Mouse (Mus musculus): ENCODE data around the gene Gadd45b. TPM values are rescaled to one million over a fixed set of nuclear protein-coding genes. Genes with fewer than 3 reads are reported as not detected.

Gene Gadd45b
- total and polyA plus RNA-seq, 3 experiments, result 10.1 to 13.3 TPM; not detected in 1

GRCm38 (mm10) chr10:80981564-80982112 is 51.8 kb downstream of the Gadd45b start:
- Histone ChIP-seq H3K27ac (ENCODE audit: control insufficient read depth, low read depth, low read length) (no peak overlapping the region), H3K9me3 (replicated peaks; ENCODE audit: insufficient read depth, low read length) (no peaks in the 10 kb centered on the region), H3K4me1 (ENCODE audit: control insufficient read depth in 1 of 2, insufficient read depth in 2 of 2, low read length in 2 of 2) (no peaks in the 10 kb centered on the region), H3K36me3 (ENCODE audit: control insufficient read depth in 1 of 2, insufficient read depth in 2 of 2, low read length in 2 of 2) (no peaks in the 10 kb centered on the region), H3K79me2 (ENCODE audit: control insufficient read depth, insufficient read depth, low read length, poor library complexity) (no peaks in the 10 kb centered on the region), H3K4me3 (ENCODE audit: control insufficient read depth in 1 of 2, insufficient read depth in 1 of 2, low read depth in 2 of 2, low read length in 2 of 2) (no peak overlapping the region), H3K9ac (ENCODE audit: control insufficient read depth, low read depth, low read length, poor library complexity, severe bottlenecking) (no peak overlapping the region), H3K27me3 (ENCODE audit: control insufficient read depth in 1 of 2, insufficient read depth in 2 of 2, low read length in 2 of 2) (no peaks in the 10 kb centered on the region)
- TF ChIP-seq CTCF (IDR thresholded peaks at IDR 0.05 in 2 of 3, conservative IDR thresholded peaks at IDR 0.05 in 1 of 3; ENCODE audit: control insufficient read depth in 1 of 3, insufficient read depth in 1 of 3, low read depth in 2 of 3, low read length in 3 of 3, poor library complexity in 1 of 3, severe bottlenecking in 1 of 3), result peak in 1 of 3 experiments; percentile 3; a peak in 1 of 6 replicates
- no peak for TF ChIP-seq KAT2A (conservative IDR thresholded peaks at IDR 0.05; ENCODE audit: low read depth, low read length)
- no peak for DNase-seq (ENCODE audit: low read depth, low spot score)

Other genes with a start within 250 kb of the Gadd45b start
- 38.3 and 38.7 TPM in 2 replicates for gene Mob3a, start 228.1 kb upstream of the Gadd45b start, total RNA-seq (2012; rRNA removed)
- 10 to 100 TPM in 1 of 2 experiments, not detected in 1; 63.4 TPM for gene Mob3a, start 228.1 kb upstream of the Gadd45b start, polyA plus RNA-seq (2012; ENCODE audit: insufficient read depth in 1 of 2, insufficient read length in 2 of 2, low read depth in 1 of 2, low replicate concordance in 2 of 2, missing spikeins in 1 of 2)
- 1.0 and 1.5 TPM in 2 replicates for gene Izumo4, start 227.9 kb upstream of the Gadd45b start, total RNA-seq (2012; rRNA removed)
- 1 to 10 TPM in 1 of 2 experiments, not detected in 1; 3.8 TPM for gene Izumo4, start 227.9 kb upstream of the Gadd45b start, polyA plus RNA-seq (2012; ENCODE audit: insufficient read depth in 1 of 2, insufficient read length in 2 of 2, low read depth in 1 of 2, low replicate concordance in 2 of 2, missing spikeins in 1 of 2)
- 29.6 and 32.7 TPM in 2 replicates for gene Ap3d1, start 187.8 kb upstream of the Gadd45b start, total RNA-seq (2012; rRNA removed)
- 100 to 1,000 TPM in 1 of 2 experiments, 10 to 100 TPM in 1; 54.5 to 260 TPM for gene Ap3d1, start 187.8 kb upstream of the Gadd45b start, polyA plus RNA-seq (2012; ENCODE audit: insufficient read depth in 1 of 2, insufficient read length in 2 of 2, low read depth in 1 of 2, low replicate concordance in 2 of 2, missing spikeins in 1 of 2)
- 14.7 and 15.0 TPM in 2 replicates for gene Dot1l, start 174.9 kb upstream of the Gadd45b start, total RNA-seq (2012; rRNA removed)
- gene Dot1l, start 174.9 kb upstream of the Gadd45b start, polyA plus RNA-seq (2012; ENCODE audit: insufficient read depth in 1 of 2, insufficient read length in 2 of 2, low read depth in 1 of 2, low replicate concordance in 2 of 2, missing spikeins in 1 of 2), result 10 to 100 TPM in 1 of 2 experiments, not detected in 1; 70.6 TPM
- gene Sf3a2, start 131.9 kb upstream of the Gadd45b start, total RNA-seq (2012; rRNA removed), result 50.4 and 52.0 TPM in 2 replicates
- 100 to 1,000 TPM in 1 of 2 experiments, not detected in 1; 210 TPM for gene Sf3a2, start 131.9 kb upstream of the Gadd45b start, polyA plus RNA-seq (2012; ENCODE audit: insufficient read depth in 1 of 2, insufficient read length in 2 of 2, low read depth in 1 of 2, low replicate concordance in 2 of 2, missing spikeins in 1 of 2)
- 79.8 and 86.9 TPM in 2 replicates for gene Plekhj1, start 131.4 kb upstream of the Gadd45b start, total RNA-seq (2012; rRNA removed)
- gene Plekhj1, start 131.4 kb upstream of the Gadd45b start, polyA plus RNA-seq (2012; ENCODE audit: insufficient read depth in 1 of 2, insufficient read length in 2 of 2, low read depth in 1 of 2, low replicate concordance in 2 of 2, missing spikeins in 1 of 2), result 100 to 1,000 TPM in 1 of 2 experiments, not detected in 1; 217 TPM
- 0.42 and 0.59 TPM in 2 replicates for gene Amh, start 124.8 kb upstream of the Gadd45b start, total RNA-seq (2012; rRNA removed)
- gene Amh, start 124.8 kb upstream of the Gadd45b start, polyA plus RNA-seq (2012; ENCODE audit: insufficient read depth in 1 of 2, insufficient read length in 2 of 2, low read depth in 1 of 2, low replicate concordance in 2 of 2, missing spikeins in 1 of 2), result 1 to 10 TPM in 1 of 2 experiments, not detected in 1; 1.1 TPM
- gene Jsrp1, start 116.6 kb upstream of the Gadd45b start, total RNA-seq (2012; rRNA removed), result not detected in 2 replicates
- gene Jsrp1, start 116.6 kb upstream of the Gadd45b start, polyA plus RNA-seq (2012; ENCODE audit: insufficient read depth in 1 of 2, insufficient read length in 2 of 2, low read depth in 1 of 2, low replicate concordance in 2 of 2, missing spikeins in 1 of 2), result under 1 TPM in 1 of 2 experiments, not detected in 1; 0.39 TPM
- gene Oaz1, start 103.4 kb upstream of the Gadd45b start, total RNA-seq (2012; rRNA removed), result 983 and 1,061 TPM in 2 replicates
- 1,000 to 10,000 TPM in 1 of 2 experiments, not detected in 1; 1,528 TPM for gene Oaz1, start 103.4 kb upstream of the Gadd45b start, polyA plus RNA-seq (2012; ENCODE audit: insufficient read depth in 1 of 2, insufficient read length in 2 of 2, low read depth in 1 of 2, low replicate concordance in 2 of 2, missing spikeins in 1 of 2)
- not detected in 2 replicates for gene Lingo3, start 86.0 kb upstream of the Gadd45b start, total RNA-seq (2012; rRNA removed)
- not detected for gene Lingo3, start 86.0 kb upstream of the Gadd45b start, polyA plus RNA-seq (2012; ENCODE audit: insufficient read depth in 1 of 2, insufficient read length in 2 of 2, low read depth in 1 of 2, low replicate concordance in 2 of 2, missing spikeins in 1 of 2)
- 616 and 637 TPM in 2 replicates for gene Lsm7, start 74.9 kb upstream of the Gadd45b start, total RNA-seq (2012; rRNA removed)
- 100 to 1,000 TPM in 1 of 2 experiments, not detected in 1; 246 TPM for gene Lsm7, start 74.9 kb upstream of the Gadd45b start, polyA plus RNA-seq (2012; ENCODE audit: insufficient read depth in 1 of 2, insufficient read length in 2 of 2, low read depth in 1 of 2, low replicate concordance in 2 of 2, missing spikeins in 1 of 2)
- 38.6 and 52.0 TPM in 2 replicates for gene Sppl2b, start 74.8 kb upstream of the Gadd45b start, total RNA-seq (2012; rRNA removed)
- gene Sppl2b, start 74.8 kb upstream of the Gadd45b start, polyA plus RNA-seq (2012; ENCODE audit: insufficient read depth in 1 of 2, insufficient read length in 2 of 2, low read depth in 1 of 2, low replicate concordance in 2 of 2, missing spikeins in 1 of 2), result 10 to 100 TPM in 1 of 2 experiments, not detected in 1; 65.9 TPM
- 0.07 and 0.15 TPM in 2 replicates for gene Tmprss9, start 58.2 kb upstream of the Gadd45b start, total RNA-seq (2012; rRNA removed)
- under 1 TPM in 1 of 2 experiments, not detected in 1; 0.25 TPM for gene Tmprss9, start 58.2 kb upstream of the Gadd45b start, polyA plus RNA-seq (2012; ENCODE audit: insufficient read depth in 1 of 2, insufficient read length in 2 of 2, low read depth in 1 of 2, low replicate concordance in 2 of 2, missing spikeins in 1 of 2)
- 349 and 366 TPM in 2 replicates for gene Timm13, start 29.1 kb upstream of the Gadd45b start, total RNA-seq (2012; rRNA removed)
- gene Timm13, start 29.1 kb upstream of the Gadd45b start, polyA plus RNA-seq (2012; ENCODE audit: insufficient read depth in 1 of 2, insufficient read length in 2 of 2, low read depth in 1 of 2, low replicate concordance in 2 of 2, missing spikeins in 1 of 2), result 100 to 1,000 TPM; 329 to 645 TPM
- 28.4 and 32.8 TPM in 2 replicates for gene Lmnb2, start 11.8 kb upstream of the Gadd45b start, total RNA-seq (2012; rRNA removed)
- gene Lmnb2, start 11.8 kb upstream of the Gadd45b start, polyA plus RNA-seq (2012; ENCODE audit: insufficient read depth in 1 of 2, insufficient read length in 2 of 2, low read depth in 1 of 2, low replicate concordance in 2 of 2, missing spikeins in 1 of 2), result 10 to 100 TPM in 1 of 2 experiments, not detected in 1; 29.9 TPM
- gene Gng7, start 84.9 kb downstream of the Gadd45b start, total RNA-seq (2012; rRNA removed), result 0.92 and 1.3 TPM in 2 replicates
- 1 to 10 TPM in 1 of 2 experiments, not detected in 1; 6.2 TPM for gene Gng7, start 84.9 kb downstream of the Gadd45b start, polyA plus RNA-seq (2012; ENCODE audit: insufficient read depth in 1 of 2, insufficient read length in 2 of 2, low read depth in 1 of 2, low replicate concordance in 2 of 2, missing spikeins in 1 of 2)
- gene Diras1, start 95.6 kb downstream of the Gadd45b start, total RNA-seq (2012; rRNA removed), result not detected in 2 replicates
- gene Diras1, start 95.6 kb downstream of the Gadd45b start, polyA plus RNA-seq (2012; ENCODE audit: insufficient read depth in 1 of 2, insufficient read length in 2 of 2, low read depth in 1 of 2, low replicate concordance in 2 of 2, missing spikeins in 1 of 2), result under 1 TPM in 1 of 2 experiments, not detected in 1; 0.04 TPM
- gene Slc39a3, start 107.4 kb downstream of the Gadd45b start, total RNA-seq (2012; rRNA removed), result 14.8 and 19.5 TPM in 2 replicates
- 10 to 100 TPM in 1 of 2 experiments, not detected in 1; 15.6 TPM for gene Slc39a3, start 107.4 kb downstream of the Gadd45b start, polyA plus RNA-seq (2012; ENCODE audit: insufficient read depth in 1 of 2, insufficient read length in 2 of 2, low read depth in 1 of 2, low replicate concordance in 2 of 2, missing spikeins in 1 of 2)
- gene Sgta, start 130.1 kb downstream of the Gadd45b start, total RNA-seq (2012; rRNA removed), result 100 and 101 TPM in 2 replicates
- 1,000 to 10,000 TPM in 1 of 2 experiments, 100 to 1,000 TPM in 1; 152 to 1,019 TPM for gene Sgta, start 130.1 kb downstream of the Gadd45b start, polyA plus RNA-seq (2012; ENCODE audit: insufficient read depth in 1 of 2, insufficient read length in 2 of 2, low read depth in 1 of 2, low replicate concordance in 2 of 2, missing spikeins in 1 of 2)
- gene Thop1, start 140.0 kb downstream of the Gadd45b start, total RNA-seq (2012; rRNA removed), result 121 and 126 TPM in 2 replicates
- 100 to 1,000 TPM in 1 of 2 experiments, 10 to 100 TPM in 1; 75.7 to 113 TPM for gene Thop1, start 140.0 kb downstream of the Gadd45b start, polyA plus RNA-seq (2012; ENCODE audit: insufficient read depth in 1 of 2, insufficient read length in 2 of 2, low read depth in 1 of 2, low replicate concordance in 2 of 2, missing spikeins in 1 of 2)
- gene Creb3l3, start 168.8 kb downstream of the Gadd45b start, total RNA-seq (2012; rRNA removed), result not detected in 2 replicates
- under 1 TPM in 1 of 2 experiments, not detected in 1; 0.35 TPM for gene Creb3l3, start 168.8 kb downstream of the Gadd45b start, polyA plus RNA-seq (2012; ENCODE audit: insufficient read depth in 1 of 2, insufficient read length in 2 of 2, low read depth in 1 of 2, low replicate concordance in 2 of 2, missing spikeins in 1 of 2)
- 147 and 152 TPM in 2 replicates for gene Map2k2, start 175.8 kb downstream of the Gadd45b start, total RNA-seq (2012; rRNA removed)
- gene Map2k2, start 175.8 kb downstream of the Gadd45b start, polyA plus RNA-seq (2012; ENCODE audit: insufficient read depth in 1 of 2, insufficient read length in 2 of 2, low read depth in 1 of 2, low replicate concordance in 2 of 2, missing spikeins in 1 of 2), result 100 to 1,000 TPM in 1 of 2 experiments, not detected in 1; 212 TPM
- gene Zbtb7a, start 205.1 kb downstream of the Gadd45b start, total RNA-seq (2012; rRNA removed), result 23.8 and 25.3 TPM in 2 replicates
- gene Zbtb7a, start 205.1 kb downstream of the Gadd45b start, polyA plus RNA-seq (2012; ENCODE audit: insufficient read depth in 1 of 2, insufficient read length in 2 of 2, low read depth in 1 of 2, low replicate concordance in 2 of 2, missing spikeins in 1 of 2), result 10 to 100 TPM; 40.6 to 45.4 TPM
- 19.5 and 21.0 TPM in 2 replicates for gene Pias4, start 237.8 kb downstream of the Gadd45b start, total RNA-seq (2012; rRNA removed)
- gene Pias4, start 237.8 kb downstream of the Gadd45b start, polyA plus RNA-seq (2012; ENCODE audit: insufficient read depth in 1 of 2, insufficient read length in 2 of 2, low read depth in 1 of 2, low replicate concordance in 2 of 2, missing spikeins in 1 of 2), result 10 to 100 TPM in 1 of 2 experiments, not detected in 1; 40.4 TPM
- gene Eef2, start 246.6 kb downstream of the Gadd45b start, total RNA-seq (2012; rRNA removed), result 2,850 and 2,863 TPM in 2 replicates
- 1,000 to 10,000 TPM; 3,442 to 4,586 TPM for gene Eef2, start 246.6 kb downstream of the Gadd45b start, polyA plus RNA-seq (2012; ENCODE audit: insufficient read depth in 1 of 2, insufficient read length in 2 of 2, low read depth in 1 of 2, low replicate concordance in 2 of 2, missing spikeins in 1 of 2)